Comparison of ENCODE assay signal across 8 mouse cellular contexts in the genomic region with DNA sequence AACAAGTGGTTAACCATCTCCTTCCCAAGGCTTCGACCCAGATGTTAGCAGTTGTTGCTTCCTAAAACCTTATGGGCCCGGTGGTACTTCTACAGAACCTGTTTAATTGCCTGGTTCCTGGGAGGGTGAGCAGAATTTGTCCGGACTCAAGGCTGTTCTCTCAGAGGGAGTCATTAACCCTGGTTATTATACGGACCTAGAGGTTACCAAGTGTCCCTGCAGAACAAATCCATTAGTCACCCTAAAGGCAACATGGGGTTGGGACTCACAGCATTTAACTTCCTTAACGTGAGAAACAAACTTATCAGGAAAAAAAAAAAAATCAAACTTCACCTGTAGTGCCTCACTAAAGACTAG. TPM values are rescaled to one million over a fixed set of nuclear protein-coding genes. Genes with fewer than 3 reads are reported as not detected.
DNase-seq lines count a peak whose midpoint lies in the region; ATAC-seq and TF ChIP-seq lines count a peak whose summit lies in the region.

No protein-coding gene starts in this region.

- no peak for TF ChIP-seq CTCF in kidney, postnatal 0 days (IDR thresholded peaks at IDR 0.05; ENCODE audit: low read depth)

- peak overlapping the region; percentile 74 for H3K27ac ChIP-seq in kidney, postnatal 0 days
- peak overlapping the region; percentile 86 for H3K27ac ChIP-seq in forebrain, embryonic 12.5 days
- peak overlapping the region; percentile 88 for H3K27ac ChIP-seq in limb, embryonic 15.5 days
- H3K27ac ChIP-seq in neural tube, embryonic 15.5 days (replicated peaks), result peak overlapping the region; percentile 60; the same call in 1 of the 2 replicates

- WGBS in kidney, postnatal 0 days, result 5% methylated on average over 5 of the region's 5 CpGs
- WGBS in forebrain, embryonic 12.5 days, result 2% methylated on average over 5 of the region's 5 CpGs
- 4% methylated on average over 5 of the region's 5 CpGs for WGBS in limb, embryonic 15.5 days
- 1% methylated on average over 5 of the region's 5 CpGs for WGBS in neural tube, embryonic 15.5 days

- peak overlapping the region; percentile 24; the same call in 1 of the 2 replicates for H3K9ac ChIP-seq in kidney, postnatal 0 days (ENCODE audit: low read depth, low read length)
- H3K9ac ChIP-seq in forebrain, embryonic 12.5 days, result peak overlapping the region; percentile 18; the same call in 1 of the 2 replicates
- no peak overlapping the region for H3K9ac ChIP-seq in limb, embryonic 15.5 days
- peak overlapping the region; percentile 31; the same call in 1 of the 2 replicates for H3K9ac ChIP-seq in neural tube, embryonic 15.5 days (replicated peaks)

- H3K9me3 ChIP-seq in kidney, postnatal 0 days (replicated peaks; ENCODE audit: low read length), result no peaks in the 10 kb centered on the region
- H3K9me3 ChIP-seq in forebrain, embryonic 12.5 days, result no peaks in the 10 kb centered on the region
- no peaks in the 10 kb centered on the region for H3K9me3 ChIP-seq in limb, embryonic 15.5 days
- no peaks in the 10 kb centered on the region for H3K9me3 ChIP-seq in neural tube, embryonic 15.5 days (replicated peaks)

- no peaks in the 10 kb centered on the region for H3K27me3 ChIP-seq in kidney, postnatal 0 days (ENCODE audit: insufficient read depth, low read length)
- H3K27me3 ChIP-seq in forebrain, embryonic 12.5 days, result no peaks in the 10 kb centered on the region
- H3K27me3 ChIP-seq in limb, embryonic 15.5 days, result no peaks in the 10 kb centered on the region
- H3K27me3 ChIP-seq in neural tube, embryonic 15.5 days (replicated peaks), result no peaks in the 10 kb centered on the region

- H3K4me2 ChIP-seq in kidney, postnatal 0 days (ENCODE audit: low read length), result peak overlapping the region; percentile 48
- H3K4me2 ChIP-seq in forebrain, embryonic 12.5 days, result peak overlapping the region; percentile 44
- peak overlapping the region; percentile 49 for H3K4me2 ChIP-seq in limb, embryonic 15.5 days
- peak overlapping the region; percentile 63 for H3K4me2 ChIP-seq in neural tube, embryonic 15.5 days

- H3K4me1 ChIP-seq in kidney, postnatal 0 days (replicated peaks; ENCODE audit: insufficient read depth, low read length), result peaks cover 30% of the 10 kb centered on the region
- H3K4me1 ChIP-seq in forebrain, embryonic 12.5 days, result peaks cover 56% of the 10 kb centered on the region
- H3K4me1 ChIP-seq in limb, embryonic 15.5 days, result peaks cover 51% of the 10 kb centered on the region
- peaks cover 45% of the 10 kb centered on the region for H3K4me1 ChIP-seq in neural tube, embryonic 15.5 days

- ATAC-seq in kidney, postnatal 0 days (replicated peaks; ENCODE audit: low FRiP score, low read depth), result no peak
- no peak; the same call in 1 of the 2 replicates for ATAC-seq in forebrain, embryonic 12.5 days (ENCODE audit: low FRiP score)
- ATAC-seq in limb, embryonic 15.5 days (ENCODE audit: insufficient number of reproducible peaks, low FRiP score, low TSS enrichment, low read depth), result peak; percentile 32; the same call in 1 of the 2 replicates
- no peak for ATAC-seq in neural tube, embryonic 15.5 days (ENCODE audit: low FRiP score)
- ATAC-seq in megakaryocyte-erythroid progenitor cell, adult 5-6 weeks (replicated peaks; ENCODE audit: low FRiP score, low TSS enrichment, poor library complexity, severe bottlenecking), result no peak

- peak overlapping the region; percentile 16; the same call in 1 of the 2 replicates for H3K4me3 ChIP-seq in kidney, postnatal 0 days (replicated peaks; ENCODE audit: low read depth, low read length)
- peak overlapping the region; percentile 9 for H3K4me3 ChIP-seq in forebrain, embryonic 12.5 days (replicated peaks)
- H3K4me3 ChIP-seq in limb, embryonic 15.5 days, result peak overlapping the region; percentile 30
- peak overlapping the region; percentile 37 for H3K4me3 ChIP-seq in neural tube, embryonic 15.5 days (replicated peaks)

- no peak for DNase-seq in kidney, postnatal 0 days (ENCODE audit: low spot score)
- DNase-seq in kidney, postnatal 4 days, result no peak
- DNase-seq in adipocyte (ENCODE audit: low spot score), result no peak
- no peak for DNase-seq in ovary, postnatal 10 days (ENCODE audit: low spot score)

- no peaks in the 10 kb centered on the region for H3K36me3 ChIP-seq in kidney, postnatal 0 days (ENCODE audit: insufficient read depth, low read length)
- H3K36me3 ChIP-seq in forebrain, embryonic 12.5 days (replicated peaks), result no peaks in the 10 kb centered on the region
- H3K36me3 ChIP-seq in limb, embryonic 15.5 days, result no peaks in the 10 kb centered on the region
- H3K36me3 ChIP-seq in neural tube, embryonic 15.5 days, result no peaks in the 10 kb centered on the region

RNA-seq across cellular contexts. Expression of gene Egln3, which starts 11.4 kb away (rescaled TPM):
- polyA plus RNA-seq in kidney, postnatal 0 days (2015; fragmentation: Nextera tagmentation; extraction: Ambion mirVana), result 13.3 and 14.4 TPM in 2 replicates
- 3.8 and 3.9 TPM in 2 replicates for polyA plus RNA-seq in forebrain, embryonic 12.5 days (2016; fragmentation: Nextera tagmentation; extraction: Ambion mirVana)
- 17.7 and 19.4 TPM in 2 replicates for polyA plus RNA-seq in limb, embryonic 15.5 days (2015; fragmentation: Nextera tagmentation; extraction: Ambion mirVana)
- polyA plus RNA-seq in neural tube, embryonic 15.5 days (2015; fragmentation: Nextera tagmentation; extraction: Ambion mirVana), result 6.6 and 11.8 TPM in 2 replicates
- 1.1 TPM in 1 of 2 replicates, not detected in the other for total RNA-seq in megakaryocyte-erythroid progenitor cell, adult 5-6 weeks (2014; fragmentation: Nextera tagmentation)
- total RNA-seq in megakaryocyte-erythroid progenitor cell, adult 5-6 weeks (2017), result 0.76 TPM in 1 of 2 replicates, not detected in the other
